8 mouse cellular contexts compared by ENCODE assay signal in genomic region chr5:119055430-119055829, GRCm38 (mm10).
DNase-seq lines count a peak whose midpoint lies in the region; ATAC-seq lines count a peak whose summit lies in the region.

No protein-coding gene starts in this region.

- no peak overlapping the region for H3K4me2 ChIP-seq in hindbrain, embryonic 12.5 days (replicated peaks)
- H3K4me2 ChIP-seq in hindbrain, embryonic 13.5 days: no peak overlapping the region
- no peak overlapping the region for H3K4me2 ChIP-seq in embryonic facial prominence, embryonic 11.5 days (ENCODE audit: low read depth, low read length)
- no peak overlapping the region for H3K4me2 ChIP-seq in liver, embryonic 12.5 days

- H3K4me1 ChIP-seq in hindbrain, embryonic 12.5 days: peaks cover 6% of the 10 kb centered on the region
- H3K4me1 ChIP-seq in hindbrain, embryonic 13.5 days (replicated peaks): peaks cover 9% of the 10 kb centered on the region
- no peaks in the 10 kb centered on the region; the same call in 1 of the 2 replicates for H3K4me1 ChIP-seq in embryonic facial prominence, embryonic 11.5 days (ENCODE audit: control insufficient read depth, insufficient read depth, low read length)
- H3K4me1 ChIP-seq in liver, embryonic 12.5 days: no peaks in the 10 kb centered on the region

- no peak for ATAC-seq in hindbrain, embryonic 12.5 days (ENCODE audit: low FRiP score)
- no peak for ATAC-seq in hindbrain, embryonic 13.5 days (ENCODE audit: low FRiP score)
- ATAC-seq in embryonic facial prominence, embryonic 11.5 days (replicated peaks; ENCODE audit: insufficient number of reproducible peaks, low FRiP score, low TSS enrichment, low read depth): no peak
- no peak for ATAC-seq in liver, embryonic 12.5 days

- no peak overlapping the region for H3K4me3 ChIP-seq in hindbrain, embryonic 12.5 days
- no peak overlapping the region for H3K4me3 ChIP-seq in hindbrain, embryonic 13.5 days
- no peak overlapping the region for H3K4me3 ChIP-seq in embryonic facial prominence, embryonic 11.5 days (ENCODE audit: low read depth, low read length)
- H3K4me3 ChIP-seq in liver, embryonic 12.5 days: no peak overlapping the region

- H3K9ac ChIP-seq in hindbrain, embryonic 12.5 days: peak overlapping the region; percentile 13; the same call in 1 of the 2 replicates
- no peak overlapping the region; the same call in 1 of the 2 replicates for H3K9ac ChIP-seq in hindbrain, embryonic 13.5 days
- no peak overlapping the region for H3K9ac ChIP-seq in embryonic facial prominence, embryonic 11.5 days (replicated peaks; ENCODE audit: low read length)
- H3K9ac ChIP-seq in liver, embryonic 12.5 days: no peak overlapping the region

- no peaks in the 10 kb centered on the region for H3K36me3 ChIP-seq in hindbrain, embryonic 12.5 days
- H3K36me3 ChIP-seq in hindbrain, embryonic 13.5 days: no peaks in the 10 kb centered on the region
- no peaks in the 10 kb centered on the region for H3K36me3 ChIP-seq in embryonic facial prominence, embryonic 11.5 days (replicated peaks; ENCODE audit: control insufficient read depth, insufficient read depth, low read depth, low read length)
- H3K36me3 ChIP-seq in liver, embryonic 12.5 days: no peaks in the 10 kb centered on the region

- H3K27me3 ChIP-seq in hindbrain, embryonic 12.5 days: peaks cover 37% of the 10 kb centered on the region
- H3K27me3 ChIP-seq in hindbrain, embryonic 13.5 days: peaks cover 51% of the 10 kb centered on the region
- no peaks in the 10 kb centered on the region for H3K27me3 ChIP-seq in embryonic facial prominence, embryonic 11.5 days (ENCODE audit: control insufficient read depth, insufficient read depth, low read length)
- H3K27me3 ChIP-seq in liver, embryonic 12.5 days (replicated peaks): 0 out of 2 replicates have a peak, but pooled peaks cover 7% of the 10 kb centered on the region

- DNase-seq in adrenal gland, adult 8-10 months: peak; percentile 12
- DNase-seq in embryonic facial prominence, embryonic 11.5 days (ENCODE audit: low spot score): peak; percentile 35
- DNase-seq in kidney, adult 8-10 months: peak; percentile 34 to 46
- DNase-seq in lung, postnatal 25 days (ENCODE audit: low spot score): peak; percentile 77
- no peak for DNase-seq in spleen, adult 18-20 months

- WGBS in hindbrain, embryonic 12.5 days: 3% methylated on average over 12 of the region's 12 CpGs
- 3% methylated on average over 12 of the region's 12 CpGs for WGBS in hindbrain, embryonic 13.5 days
- WGBS in embryonic facial prominence, embryonic 11.5 days: 3% methylated on average over 12 of the region's 12 CpGs
- 20% methylated on average over 12 of the region's 12 CpGs for WGBS in liver, embryonic 12.5 days (ENCODE audit: insufficient replicate concordance)

- H3K9me3 ChIP-seq in hindbrain, embryonic 12.5 days (replicated peaks): no peaks in the 10 kb centered on the region
- H3K9me3 ChIP-seq in hindbrain, embryonic 13.5 days: no peaks in the 10 kb centered on the region
- H3K9me3 ChIP-seq in embryonic facial prominence, embryonic 11.5 days (replicated peaks; ENCODE audit: control insufficient read depth, low read length): no peaks in the 10 kb centered on the region
- no peaks in the 10 kb centered on the region for H3K9me3 ChIP-seq in liver, embryonic 12.5 days (replicated peaks)

- no peak overlapping the region for H3K27ac ChIP-seq in hindbrain, embryonic 12.5 days
- H3K27ac ChIP-seq in hindbrain, embryonic 13.5 days: no peak overlapping the region
- no peak overlapping the region for H3K27ac ChIP-seq in embryonic facial prominence, embryonic 11.5 days (replicated peaks; ENCODE audit: low read depth, low read length)
- no peak overlapping the region for H3K27ac ChIP-seq in liver, embryonic 12.5 days

Comparison
In these comparisons a context has a peak if more than half of its experiments do, and no peak if none do; other contexts are left out.
1. DNase-seq: peak in adrenal gland, adult 8-10 months (single experiment), embryonic facial prominence, embryonic 11.5 days (single experiment), kidney, adult 8-10 months (2 of 2) and lung, postnatal 25 days (single experiment); none in spleen, adult 18-20 months (0 of 2).